Mouse (Mus musculus): ENCODE measurements at regions not wholly inside any gene's neighbourhood (a gene's known extent, or its start where the extent isn't known, plus 50 kb on each side); places are given as distances from the start of the nearest gene placed in this dataset.

GRCm38 (mm10) chr3:147532196-147532595, 680.0 kb downstream of the Ttll7 start:
- DNase-seq: no peak

GRCm38 (mm10) chr3:147531608-147532180, 679.5 kb downstream of the Ttll7 start:
- no peak for DNase-seq
